Mouse (Mus musculus): Measurements from ENCODE around the gene Emc8. TPM values are rescaled to one million over a fixed set of nuclear protein-coding genes. Genes with fewer than 3 reads are reported as not detected.

Emc8 gene
- total RNA-seq, 2 experiments from 2014 or later, result 66.7 to 82.0 TPM

- peak; percentile 78 to 79 for DNase-seq (ENCODE audit: low spot score in 2 of 2)
These were observed 60.5 kb downstream of the Emc8 start for GRCm38 (mm10) chr8:120607885-120608284.

GRCm38 (mm10) chr8:120607460-120607859, 60.9 kb downstream of the Emc8 start:
- no peak for DNase-seq (ENCODE audit: low spot score in 2 of 2)

Other genes with a start within 250 kb of the Emc8 start
- 1 to 10 TPM; 2.0 to 3.4 TPM for gene Gins2, start 79.3 kb downstream of the Emc8 start, total RNA-seq (2021)
- 10 to 100 TPM in 1 of 2 experiments, 1 to 10 TPM in 1; 9.5 to 10.6 TPM for gene 1190005I06Rik, start 20.9 kb downstream of the Emc8 start, total RNA-seq (2021)
- gene Gm27021, start 494 bp downstream of the Emc8 start, total RNA-seq (2021), result 1 to 10 TPM in 1 of 2 experiments, under 1 TPM in 1; 0.55 to 1.2 TPM
- gene Cox4i1, start 351 bp downstream of the Emc8 start, total RNA-seq (2021), result 1,000 to 10,000 TPM; 1,108 to 1,116 TPM
- gene Irf8, start 67.8 kb upstream of the Emc8 start, total RNA-seq (2021), result 1 to 10 TPM; 3.3 to 5.1 TPM

Measured in layer of hippocampus, postnatal 14 days (tissue).